Mouse (Mus musculus) hindbrain, postnatal 0 days (tissue): ENCODE data around the gene Tcp10a. TPM values are rescaled to one million over a fixed set of nuclear protein-coding genes. Genes with fewer than 3 reads are reported as not detected.
"Not testable (repeated sequence)": the region's sequence is repeated elsewhere in the genome, so short reads cannot be mapped to it uniquely, and the experiment has no call there.

Experiments
- ATAC-seq: fragments of 200-750 bp; cut with Nextera tagmentation; 2 replicates; pipeline ENCODE4 v1.8.0; 2017; ENCODE audit warnings: mild to moderate bottlenecking, moderate TSS enrichment, moderate library complexity
- DNase-seq: peaks from one replicate; pipeline ENCODE4 v3.0.0-alpha.2; 2015; ENCODE audit warnings: low spot score
- H3K27ac ChIP-seq: fragments of 300-500 bp; sonication (generic); 2 replicates; pipeline ENCODE4 v1.5.1; 2014; ENCODE audit warnings: mild to moderate bottlenecking
- H3K27me3 ChIP-seq: fragments of 300-500 bp; sonication (generic); 2 replicates; pipeline ENCODE4 v1.6.1; 2014; ENCODE audit warnings: low read length, mixed read lengths; ENCODE audit not compliant: insufficient read depth
- H3K36me3 ChIP-seq: fragments of 300-500 bp; sonication (generic); 2 replicates; pipeline ENCODE4 v1.6.1; 2014; ENCODE audit warnings: low read length, mixed read lengths; ENCODE audit not compliant: insufficient read depth
- H3K4me1 ChIP-seq: fragments of 300-500 bp; sonication (generic); 2 replicates; pipeline ENCODE4 v1.6.1; 2014; ENCODE audit warnings: antibody characterized with exemption, low read length, mixed read lengths; ENCODE audit not compliant: insufficient read depth
- H3K4me2 ChIP-seq: fragments of 300-500 bp; sonication (generic); 2 replicates; pipeline ENCODE4 v1.6.1; 2014; ENCODE audit warnings: low read depth, mild to moderate bottlenecking, low read length, moderate library complexity, mixed read lengths
- H3K4me3 ChIP-seq: fragments of 300-500 bp; sonication (generic); 2 replicates; pipeline ENCODE4 v1.5.1; 2014; ENCODE audit warnings: low read length
- H3K9ac ChIP-seq: fragments of 300-500 bp; sonication (generic); replicated peaks from 2 replicates; pipeline ENCODE4 v1.6.1; 2014; ENCODE audit warnings: mild to moderate bottlenecking, low read length, moderate library complexity, mixed read lengths
- H3K9me3 ChIP-seq: fragments of 300-500 bp; sonication (generic); 2 replicates; pipeline ENCODE4 v1.6.1; 2016; ENCODE audit warnings: low read length, mixed read lengths
- WGBS: fragments of 180-500 bp; shearing (Covaris S2); extraction: QIAGEN DNeasy Blood & Tissue Kit; methylation state at CpG from one replicate; pipeline ENCODE4 v1.1.7; 2014; 5-methylcytosine and 5-hydroxymethylcytosine counted together
- polyA plus RNA-seq: library from polyadenylated mRNA; unstranded; fragments of >200 nt; fragmentation: Nextera tagmentation; extraction: Ambion mirVana; gene quantifications from 2 replicates; pipeline ENCODE4 v1.2.1, GENCODE M21; 2015
- total RNA-seq: library from RNA; depleted of rRNA; stranded (reverse); fragments of >200 nt; gene quantifications from 2 replicates; pipeline ENCODE4 v1.2.3, GENCODE M21; 2014

Tcp10a gene
- total and polyA plus RNA-seq, 2 experiments from 2014 or later, result 0.21 TPM; not detected in 1

- 53% methylated on average over 4 of the region's 4 CpGs for WGBS
- H3K36me3 ChIP-seq, H3K4me1 ChIP-seq, H3K9ac ChIP-seq, H3K27ac ChIP-seq, H3K4me2 ChIP-seq, H3K9me3 ChIP-seq, H3K4me3 ChIP-seq, H3K27me3 ChIP-seq: not testable (repeated sequence)
- ATAC-seq (peak; percentile 52; the same call in 1 of the 2 replicates), DNase-seq (peak; percentile 6)
Measured at GRCm38 (mm10) chr17:7359806-7360205, 35.4 kb downstream of the Tcp10a start.

DNA sequence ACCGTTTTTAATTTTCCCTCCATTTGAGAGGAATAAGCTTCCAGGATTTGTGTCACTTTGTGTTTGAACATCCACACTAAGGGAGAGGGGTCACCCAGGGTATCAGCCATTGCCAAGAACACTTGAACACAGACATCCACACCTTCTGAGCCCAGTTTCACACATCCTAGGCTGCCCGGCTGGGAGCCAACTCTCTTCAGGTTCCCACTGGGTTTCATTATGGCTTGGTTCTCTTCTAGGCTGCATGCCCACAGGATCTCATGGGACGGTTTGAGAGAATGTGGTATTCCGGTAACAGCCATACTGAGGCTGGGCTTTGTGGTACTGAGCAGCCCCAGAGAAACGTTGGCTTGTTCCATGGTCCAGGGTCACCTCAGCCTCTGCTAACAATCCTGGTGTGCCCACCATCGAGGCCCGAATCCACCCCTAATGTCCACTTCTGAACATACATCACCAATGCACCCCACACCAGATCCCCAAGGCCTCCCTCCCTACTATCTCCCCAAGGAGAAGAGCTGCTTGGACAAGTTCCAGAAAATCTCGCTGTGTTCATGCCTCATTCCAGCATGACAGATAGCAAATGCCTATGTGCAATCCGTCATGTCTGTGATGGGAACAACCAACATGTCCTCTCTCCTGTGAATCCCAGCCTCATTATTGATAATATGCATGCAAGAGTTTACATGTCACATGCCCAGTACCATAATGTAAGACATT, 36.5 kb downstream of the Tcp10a start:
- not testable (repeated sequence) for H3K4me2 ChIP-seq, H3K4me1 ChIP-seq, H3K27ac ChIP-seq, H3K36me3 ChIP-seq, H3K4me3 ChIP-seq, H3K27me3 ChIP-seq, H3K9ac ChIP-seq, H3K9me3 ChIP-seq
- WGBS, result 60% methylated on average over 8 of the region's 9 CpGs
- DNase-seq (peak; percentile 50), ATAC-seq (peak; percentile 60; the same call in 1 of the 2 replicates)

- H3K9me3 ChIP-seq, H3K27ac ChIP-seq, H3K27me3 ChIP-seq, H3K4me3 ChIP-seq, DNase-seq, H3K9ac ChIP-seq, ATAC-seq, H3K4me2 ChIP-seq, H3K4me1 ChIP-seq, H3K36me3 ChIP-seq: not testable (repeated sequence)
- no CpG with 5 or more reads among the region's 3 CpGs for WGBS
Measured at GRCm38 (mm10) chr17:7365615-7366014, 41.2 kb downstream of the Tcp10a start.

- not testable (repeated sequence) for H3K9me3 ChIP-seq, H3K36me3 ChIP-seq, H3K27ac ChIP-seq, H3K9ac ChIP-seq, H3K4me1 ChIP-seq, H3K4me2 ChIP-seq, H3K4me3 ChIP-seq, DNase-seq, H3K27me3 ChIP-seq
- 0 out of 2 replicates have a peak, but pooled peaks have one; percentile 2 for ATAC-seq
- no CpG with 5 or more reads among the region's 1 CpGs for WGBS
Measured at GRCm38 (mm10) chr17:7366265-7366664, 41.8 kb downstream of the Tcp10a start.

DNA sequence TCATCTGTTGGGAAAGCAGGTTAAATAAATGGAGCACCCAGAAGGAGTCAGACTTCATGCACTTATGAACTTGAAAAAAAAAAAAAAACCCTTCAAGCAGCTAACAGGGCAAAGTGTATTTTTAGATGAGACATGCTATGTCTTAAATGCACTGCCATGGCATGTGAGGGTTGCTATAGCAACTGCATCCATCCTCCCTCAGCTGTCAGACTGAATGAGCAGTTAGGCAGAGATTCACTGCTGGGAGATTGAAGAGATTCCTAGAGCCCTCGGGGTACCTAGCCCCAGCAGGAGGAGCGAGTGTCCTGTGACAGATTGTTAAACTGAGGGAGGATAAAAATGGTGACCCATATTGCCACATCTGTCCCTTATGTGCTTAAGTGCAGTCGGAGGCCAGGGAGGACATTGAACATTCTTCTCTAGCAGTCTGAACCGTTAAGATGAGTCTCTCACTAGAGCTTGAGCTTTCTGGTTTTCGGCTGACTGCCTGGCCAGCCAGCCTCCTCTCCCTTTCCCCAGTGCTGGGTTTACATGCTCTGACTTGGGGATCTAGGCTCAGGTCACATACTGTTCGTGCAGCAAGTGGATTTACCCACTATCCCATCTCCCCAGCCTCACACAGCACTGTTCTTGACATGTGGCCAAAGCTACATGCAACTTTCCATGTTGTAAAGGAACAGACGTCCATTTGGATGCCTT, 42.4 kb downstream of the Tcp10a start:
- not testable (repeated sequence) for H3K4me1 ChIP-seq, H3K4me3 ChIP-seq, H3K9ac ChIP-seq, H3K27ac ChIP-seq, H3K27me3 ChIP-seq, H3K9me3 ChIP-seq, H3K4me2 ChIP-seq, H3K36me3 ChIP-seq
- ATAC-seq, result peak; percentile 78
- peak; percentile 3 for DNase-seq
- WGBS, result 6% methylated on average over 4 of the region's 7 CpGs

DNA sequence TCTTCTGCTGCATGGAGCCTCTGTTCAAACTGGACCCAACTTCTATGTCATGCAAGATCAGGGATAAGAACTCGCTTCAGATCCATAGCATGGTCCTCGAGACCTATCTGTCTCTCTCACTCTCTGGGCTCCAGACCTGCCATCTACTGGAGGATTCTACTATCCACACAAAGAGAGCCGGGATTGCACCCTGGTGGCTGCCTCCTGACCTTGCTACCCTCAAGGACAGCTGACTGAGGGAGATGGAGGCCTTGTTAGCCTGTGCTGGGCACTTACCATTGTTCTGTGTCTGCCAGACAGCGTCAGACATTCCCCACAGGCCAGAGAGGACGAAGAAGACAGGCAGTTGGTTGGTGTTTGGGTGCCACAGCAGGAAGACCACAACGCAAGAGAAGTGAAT, 45.0 kb downstream of the Tcp10a start:
- H3K27ac ChIP-seq, H3K36me3 ChIP-seq, H3K4me3 ChIP-seq, DNase-seq, H3K4me2 ChIP-seq, H3K4me1 ChIP-seq, ATAC-seq, H3K9me3 ChIP-seq, H3K9ac ChIP-seq, H3K27me3 ChIP-seq: not testable (repeated sequence)
- WGBS, result 80% methylated on average over 3 of the region's 6 CpGs

DNA sequence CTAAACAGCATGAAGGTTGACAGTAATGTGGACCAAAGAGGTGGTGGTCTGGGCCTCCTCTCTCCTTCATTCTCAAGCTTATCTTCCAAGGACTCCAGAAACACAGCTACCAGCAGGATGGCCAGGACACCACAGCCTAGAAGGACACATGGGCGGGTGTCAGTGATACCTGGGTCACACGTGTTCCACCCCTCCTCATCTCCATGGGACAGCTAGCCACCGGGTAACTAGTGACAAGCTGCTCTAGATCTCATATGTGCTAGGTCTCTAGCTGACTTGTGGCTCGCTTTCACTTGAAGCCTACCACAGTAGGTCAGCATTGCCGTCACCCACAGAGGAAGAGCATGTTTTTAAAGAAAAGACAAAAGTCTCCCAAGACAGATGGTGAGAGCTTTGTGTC, 47.4 kb downstream of the Tcp10a start, which contains the start of gene Gm49630:
Gene Gm49630, minus strand, starts transcription at position 101 of the 400 bp plus-strand sequence.
- not testable (repeated sequence) for H3K4me2 ChIP-seq, H3K9me3 ChIP-seq, H3K4me3 ChIP-seq, H3K36me3 ChIP-seq, DNase-seq, H3K4me1 ChIP-seq, ATAC-seq, H3K27me3 ChIP-seq, H3K27ac ChIP-seq, H3K9ac ChIP-seq
- WGBS, result 94% methylated on average over 2 of the region's 5 CpGs

- not testable (repeated sequence) for DNase-seq, H3K4me1 ChIP-seq, H3K4me3 ChIP-seq, H3K36me3 ChIP-seq, H3K27ac ChIP-seq, H3K4me2 ChIP-seq, H3K9ac ChIP-seq, H3K9me3 ChIP-seq, H3K27me3 ChIP-seq
- peak; percentile 52; the same call in 1 of the 2 replicates for ATAC-seq
- 90% methylated on average over 1 of the region's 3 CpGs for WGBS
Measured at GRCm38 (mm10) chr17:7376951-7377700, 52.7 kb downstream of the Tcp10a start.

DNA sequence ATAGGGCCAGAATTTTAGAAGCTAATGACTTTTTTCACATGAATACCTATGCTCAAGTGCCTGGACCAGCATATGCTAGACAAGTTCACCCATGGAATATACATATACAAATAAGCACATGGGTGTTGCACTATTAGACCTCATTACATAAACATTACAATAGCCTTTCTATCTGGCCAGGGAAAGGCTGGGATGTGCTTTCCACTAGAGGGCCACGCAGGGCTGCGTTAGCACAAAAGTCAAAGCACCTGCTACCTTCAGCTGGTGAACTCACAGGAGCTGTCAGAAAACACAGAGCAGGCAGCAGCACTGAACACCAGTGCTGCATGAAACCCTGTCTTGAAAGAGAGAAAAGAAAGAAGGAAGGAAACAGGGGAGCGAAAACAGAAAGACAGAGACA, 53.5 kb downstream of the Tcp10a start:
- peak; percentile 38; the same call in 1 of the 2 replicates for ATAC-seq
- not testable (repeated sequence) for H3K4me3 ChIP-seq, H3K9me3 ChIP-seq, H3K27ac ChIP-seq, H3K9ac ChIP-seq, H3K4me1 ChIP-seq, H3K4me2 ChIP-seq, DNase-seq, H3K27me3 ChIP-seq, H3K36me3 ChIP-seq
- WGBS, result 26% methylated on average over 2 of the region's 3 CpGs
